Mouse (Mus musculus) hindbrain, embryonic 16.5 days (tissue): ENCODE measurements at regions not wholly inside any gene's neighbourhood (a gene's known extent, or its start where the extent isn't known, plus 50 kb on each side); places are given as distances from the start of the nearest gene placed in this dataset.
"Not testable (repeated sequence)": the region's sequence is repeated elsewhere in the genome, so short reads cannot be mapped to it uniquely, and the experiment has no call there.

ENCODE experiments used
- ATAC-seq: fragments of 200-750 bp; cut with Nextera tagmentation; 2 replicates; pipeline ENCODE4 v1.8.0; 2017; ENCODE audit warnings: moderate TSS enrichment, moderate library complexity
- H3K27ac ChIP-seq: fragments of 300-500 bp; sonication (generic); 2 replicates; pipeline ENCODE4 v1.5.1; 2014; ENCODE audit warnings: low read depth, mild to moderate bottlenecking, control low read depth, low read length, moderate library complexity
- H3K27me3 ChIP-seq: fragments of 300-500 bp; sonication (generic); replicated peaks from 2 replicates; pipeline ENCODE4 v1.6.1; 2014; ENCODE audit warnings: low read length; ENCODE audit not compliant: control insufficient read depth, insufficient read depth
- H3K36me3 ChIP-seq: fragments of 300-500 bp; sonication (generic); 2 replicates; pipeline ENCODE4 v1.6.1; 2014; ENCODE audit warnings: mild to moderate bottlenecking, low read length, moderate library complexity, mixed read lengths; ENCODE audit not compliant: control insufficient read depth, insufficient read depth
- H3K4me1 ChIP-seq: fragments of 300-500 bp; sonication (generic); 2 replicates; pipeline ENCODE4 v1.6.1; 2014; ENCODE audit warnings: low read depth, low read length; ENCODE audit not compliant: control insufficient read depth, insufficient read depth
- H3K4me2 ChIP-seq: fragments of 300-500 bp; sonication (generic); 2 replicates; pipeline ENCODE4 v1.6.1; 2014; ENCODE audit warnings: mild to moderate bottlenecking, low read length, control low read depth, moderate library complexity
- H3K4me3 ChIP-seq: fragments of 300-500 bp; sonication (generic); 2 replicates; pipeline ENCODE4 v1.5.1; 2014; ENCODE audit warnings: mild to moderate bottlenecking, low read length, control low read depth, moderate library complexity
- H3K9ac ChIP-seq: fragments of 300-500 bp; sonication (generic); 2 replicates; pipeline ENCODE4 v1.6.1; 2014; ENCODE audit warnings: low read depth, mild to moderate bottlenecking, control low read depth, low read length, moderate library complexity
- H3K9me3 ChIP-seq: fragments of 300-500 bp; sonication (generic); 2 replicates; pipeline ENCODE4 v1.6.1; 2014; ENCODE audit warnings: mild to moderate bottlenecking, low read length, moderate library complexity; ENCODE audit not compliant: control insufficient read depth
- WGBS: fragments of 180-500 bp; shearing (Covaris S2); extraction: QIAGEN DNeasy Blood & Tissue Kit; methylation state at CpG from one replicate; pipeline ENCODE4 v1.1.7; 2014; 5-methylcytosine and 5-hydroxymethylcytosine counted together

- H3K36me3 ChIP-seq, H3K9me3 ChIP-seq, H3K9ac ChIP-seq, H3K4me3 ChIP-seq, H3K27ac ChIP-seq, H3K27me3 ChIP-seq, H3K4me2 ChIP-seq, H3K4me1 ChIP-seq: not testable (repeated sequence)
- peak; percentile 92 for ATAC-seq
- WGBS, result 78% methylated on average over 2 of the region's 3 CpGs
These were observed 476.1 kb upstream of the Olfr161 start for GRCm38 (mm10) chr16:3114473-3115335.

- WGBS, result 82% methylated on average over 8 of the region's 9 CpGs
- not testable (repeated sequence) for H3K27me3 ChIP-seq, H3K36me3 ChIP-seq, H3K4me1 ChIP-seq, H3K4me3 ChIP-seq, H3K27ac ChIP-seq, H3K9ac ChIP-seq, H3K9me3 ChIP-seq, H3K4me2 ChIP-seq
- ATAC-seq, result peak; percentile 75; the same call in 1 of the 2 replicates
These were observed 475.3 kb upstream of the Olfr161 start for GRCm38 (mm10) chr16:3115336-3116112.

GRCm38 (mm10) chr16:3116113-3116511, 474.7 kb upstream of the Olfr161 start:
- not testable (repeated sequence) for H3K4me1 ChIP-seq, H3K27ac ChIP-seq, H3K4me3 ChIP-seq, ATAC-seq, H3K36me3 ChIP-seq, H3K9me3 ChIP-seq, H3K27me3 ChIP-seq, H3K4me2 ChIP-seq, H3K9ac ChIP-seq
- 87% methylated on average over 2 of the region's 3 CpGs for WGBS

- H3K9ac ChIP-seq, H3K4me2 ChIP-seq, H3K27me3 ChIP-seq, H3K9me3 ChIP-seq, H3K4me3 ChIP-seq, H3K4me1 ChIP-seq, H3K36me3 ChIP-seq, H3K27ac ChIP-seq, ATAC-seq: not testable (repeated sequence)
These were observed 469.6 kb upstream of the Olfr161 start for GRCm38 (mm10) chr16:3121216-3121615.

- 60% methylated on average over 4 of the region's 6 CpGs for WGBS
- H3K36me3 ChIP-seq, H3K27ac ChIP-seq, H3K4me3 ChIP-seq, ATAC-seq, H3K9me3 ChIP-seq, H3K4me1 ChIP-seq, H3K9ac ChIP-seq, H3K4me2 ChIP-seq, H3K27me3 ChIP-seq: not testable (repeated sequence)
These were observed 468.5 kb upstream of the Olfr161 start for GRCm38 (mm10) chr16:3122145-3122860.

- not testable (repeated sequence) for H3K4me1 ChIP-seq, ATAC-seq, H3K36me3 ChIP-seq, H3K27me3 ChIP-seq, H3K27ac ChIP-seq, H3K4me2 ChIP-seq, H3K4me3 ChIP-seq, H3K9ac ChIP-seq, H3K9me3 ChIP-seq
- WGBS, result 69% methylated on average over 8 of the region's 8 CpGs
These were observed 467.9 kb upstream of the Olfr161 start for GRCm38 (mm10) chr16:3122861-3123477.

GRCm38 (mm10) chr16:3127317-3127716, 463.5 kb upstream of the Olfr161 start:
- not testable (repeated sequence) for H3K4me1 ChIP-seq, H3K36me3 ChIP-seq, H3K4me3 ChIP-seq, H3K27ac ChIP-seq, H3K4me2 ChIP-seq, H3K27me3 ChIP-seq, H3K9ac ChIP-seq, ATAC-seq
- WGBS, result 39% methylated on average over 2 of the region's 2 CpGs
- peaks cover 11% of the 10 kb centered on the region for H3K9me3 ChIP-seq
